Mouse (Mus musculus): ENCODE results near the gene Mical3. TPM values are rescaled to one million over a fixed set of nuclear protein-coding genes. Genes with fewer than 3 reads are reported as not detected.

Gene Mical3
- polyA plus RNA-seq, 1 experiment from 2014 or later, result 51.7 TPM

GRCm38 (mm10) chr6:121078175-121078574 lies 52.6 kb downstream of the Mical3 start:
- Histone ChIP-seq H3K9me3 (ENCODE audit: control insufficient read depth, low read length) (no peaks in the 10 kb centered on the region), H3K9ac (replicated peaks; ENCODE audit: low read length) (no peak overlapping the region), H3K27me3 (ENCODE audit: control insufficient read depth, insufficient read depth, low read length) (no peaks in the 10 kb centered on the region), H3K4me2 (ENCODE audit: low read length) (no peak overlapping the region), H3K4me1 (ENCODE audit: control insufficient read depth, insufficient read depth, low read length) (peaks cover 15% of the 10 kb centered on the region; the same call in 1 of the 2 replicates), H3K4me3 (replicated peaks; ENCODE audit: low read depth, low read length) (no peak overlapping the region), H3K36me3 (ENCODE audit: control insufficient read depth, insufficient read depth, low read length) (no peaks in the 10 kb centered on the region), H3K27ac (replicated peaks; ENCODE audit: low read depth, low read length) (no peak overlapping the region)
- WGBS, result 91% methylated on average over 5 of the region's 5 CpGs
- ATAC-seq (ENCODE audit: low FRiP score, low TSS enrichment) (no peak), DNase-seq (no peak)

- DNase-seq, result no peak
- Histone ChIP-seq H3K9me3 (ENCODE audit: control insufficient read depth, low read length) (no peaks in the 10 kb centered on the region), H3K4me2 (ENCODE audit: low read length) (no peak overlapping the region), H3K36me3 (ENCODE audit: control insufficient read depth, insufficient read depth, low read length) (no peaks in the 10 kb centered on the region), H3K4me1 (ENCODE audit: control insufficient read depth, insufficient read depth, low read length) (peaks cover 11% of the 10 kb centered on the region; the same call in 1 of the 2 replicates), H3K9ac (replicated peaks; ENCODE audit: low read length) (no peak overlapping the region), H3K4me3 (replicated peaks; ENCODE audit: low read depth, low read length) (no peak overlapping the region), H3K27me3 (ENCODE audit: control insufficient read depth, insufficient read depth, low read length) (no peaks in the 10 kb centered on the region), H3K27ac (replicated peaks; ENCODE audit: low read depth, low read length) (no peak overlapping the region)
- ATAC-seq (ENCODE audit: low FRiP score, low TSS enrichment), result no peak
- WGBS, result 91% methylated on average over 12 of the region's 12 CpGs
These were observed 53.8 kb downstream of the Mical3 start for GRCm38 (mm10) chr6:121076929-121077566.

DNA sequence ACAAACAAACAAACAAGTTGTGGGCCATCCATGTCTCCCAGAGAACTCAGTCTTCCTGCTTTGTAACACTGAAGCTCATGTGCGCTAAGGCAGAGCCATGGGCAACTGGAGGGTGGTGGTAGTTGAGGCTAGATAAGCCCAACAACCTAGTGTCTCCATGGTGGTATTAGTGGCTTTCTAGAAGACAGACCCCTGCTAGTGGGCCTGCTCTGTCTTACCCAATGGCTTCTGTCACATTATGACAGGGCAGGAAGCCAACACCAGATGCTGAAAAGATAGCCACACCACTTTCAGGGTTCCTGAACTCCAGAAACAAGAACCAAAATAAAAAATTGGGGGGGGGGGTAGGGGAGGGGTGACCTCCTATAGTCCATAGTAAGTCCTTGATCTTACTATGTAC lies 55.0 kb downstream of the Mical3 start:
- H3K27ac ChIP-seq (replicated peaks; ENCODE audit: low read depth, low read length), result no peak overlapping the region
- no peak overlapping the region for H3K4me2 ChIP-seq (ENCODE audit: low read length)
- 97% methylated on average over 1 of the region's 1 CpGs for WGBS
- H3K9ac ChIP-seq (replicated peaks; ENCODE audit: low read length), result no peak overlapping the region
- H3K9me3 ChIP-seq (ENCODE audit: control insufficient read depth, low read length), result no peaks in the 10 kb centered on the region
- no peak for DNase-seq
- H3K36me3 ChIP-seq (ENCODE audit: control insufficient read depth, insufficient read depth, low read length), result no peaks in the 10 kb centered on the region
- H3K4me3 ChIP-seq (replicated peaks; ENCODE audit: low read depth, low read length), result no peak overlapping the region
- ATAC-seq (ENCODE audit: low FRiP score, low TSS enrichment), result no peak
- no peaks in the 10 kb centered on the region for H3K4me1 ChIP-seq (ENCODE audit: control insufficient read depth, insufficient read depth, low read length)
- no peaks in the 10 kb centered on the region for H3K27me3 ChIP-seq (ENCODE audit: control insufficient read depth, insufficient read depth, low read length)

DNA sequence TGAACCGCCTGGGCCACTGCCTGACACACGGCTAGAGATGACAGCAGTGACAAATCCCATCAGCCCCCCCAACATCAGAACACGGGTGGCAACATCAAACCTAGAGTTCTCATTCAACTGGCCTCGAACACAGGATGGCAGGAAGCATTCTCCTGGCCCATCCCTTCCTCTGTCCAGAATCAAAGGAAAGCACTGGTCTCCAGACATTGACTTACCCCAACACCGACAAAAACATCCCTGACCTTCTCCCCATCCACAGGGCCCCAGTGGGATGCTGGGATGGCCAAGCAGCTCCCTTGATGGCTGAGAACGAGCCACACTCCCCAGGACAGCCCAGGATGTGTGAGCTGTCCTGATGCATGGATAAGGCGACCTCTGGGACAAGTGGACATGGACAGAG lies 57.5 kb downstream of the Mical3 start:
- no peak overlapping the region for H3K27ac ChIP-seq (replicated peaks; ENCODE audit: low read depth, low read length)
- no peaks in the 10 kb centered on the region for H3K9me3 ChIP-seq (ENCODE audit: control insufficient read depth, low read length)
- no peaks in the 10 kb centered on the region for H3K36me3 ChIP-seq (ENCODE audit: control insufficient read depth, insufficient read depth, low read length)
- WGBS, result 77% methylated on average over 7 of the region's 7 CpGs
- no peaks in the 10 kb centered on the region for H3K27me3 ChIP-seq (ENCODE audit: control insufficient read depth, insufficient read depth, low read length)
- no peak overlapping the region for H3K9ac ChIP-seq (replicated peaks; ENCODE audit: low read length)
- H3K4me2 ChIP-seq (ENCODE audit: low read length), result no peak overlapping the region
- ATAC-seq (ENCODE audit: low FRiP score, low TSS enrichment), result no peak
- H3K4me3 ChIP-seq (replicated peaks; ENCODE audit: low read depth, low read length), result no peak overlapping the region
- H3K4me1 ChIP-seq (ENCODE audit: control insufficient read depth, insufficient read depth, low read length), result no peaks in the 10 kb centered on the region
- DNase-seq, result no peak

GRCm38 (mm10) chr6:121072615-121073014 lies 58.2 kb downstream of the Mical3 start:
- WGBS, result 78% methylated on average over 2 of the region's 2 CpGs
- Histone ChIP-seq H3K4me3 (replicated peaks; ENCODE audit: low read depth, low read length) (no peak overlapping the region), H3K4me2 (ENCODE audit: low read length) (no peak overlapping the region), H3K27ac (replicated peaks; ENCODE audit: low read depth, low read length) (no peak overlapping the region), H3K36me3 (ENCODE audit: control insufficient read depth, insufficient read depth, low read length) (no peaks in the 10 kb centered on the region), H3K9ac (replicated peaks; ENCODE audit: low read length) (no peak overlapping the region), H3K27me3 (ENCODE audit: control insufficient read depth, insufficient read depth, low read length) (no peaks in the 10 kb centered on the region), H3K9me3 (ENCODE audit: control insufficient read depth, low read length) (no peaks in the 10 kb centered on the region), H3K4me1 (ENCODE audit: control insufficient read depth, insufficient read depth, low read length) (no peaks in the 10 kb centered on the region)
- no peak for DNase-seq
- ATAC-seq (ENCODE audit: low FRiP score, low TSS enrichment), result no peak

DNA sequence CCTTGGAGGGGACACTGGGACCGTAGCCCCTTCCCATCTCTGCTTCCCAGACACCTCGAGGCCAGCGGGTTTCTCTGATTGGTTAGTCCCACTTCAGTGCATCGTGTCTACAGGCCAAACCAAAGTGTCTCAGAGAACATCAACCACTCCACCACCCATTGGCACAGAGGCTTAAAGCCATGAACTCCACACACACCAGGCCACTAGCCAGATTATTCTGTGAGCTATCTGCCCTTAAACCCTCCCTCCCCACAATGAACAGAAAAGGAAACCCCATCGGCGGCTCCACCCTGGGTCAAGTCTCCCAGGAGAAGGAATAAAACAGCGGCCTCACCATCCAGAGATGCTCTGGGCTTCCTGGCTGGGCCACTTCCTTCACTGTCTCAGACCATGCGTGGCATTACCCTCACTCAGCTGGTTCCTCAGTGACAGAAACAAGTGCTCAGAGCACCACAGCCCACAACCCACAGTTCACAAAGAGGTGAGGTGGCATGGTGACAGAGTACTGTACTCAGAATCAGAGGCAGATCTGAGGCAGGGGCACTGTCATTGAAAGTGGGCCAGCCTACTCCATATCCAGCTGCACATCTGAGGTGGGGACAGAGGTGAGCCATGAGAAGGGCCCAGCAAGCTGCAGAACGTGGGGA lies 60.1 kb downstream of the Mical3 start:
- no peak overlapping the region for H3K9ac ChIP-seq (replicated peaks; ENCODE audit: low read length)
- no peaks in the 10 kb centered on the region for H3K36me3 ChIP-seq (ENCODE audit: control insufficient read depth, insufficient read depth, low read length)
- H3K4me2 ChIP-seq (ENCODE audit: low read length), result no peak overlapping the region
- 86% methylated on average over 9 of the region's 9 CpGs for WGBS
- H3K27me3 ChIP-seq (ENCODE audit: control insufficient read depth, insufficient read depth, low read length), result no peaks in the 10 kb centered on the region
- DNase-seq, result no peak
- H3K27ac ChIP-seq (replicated peaks; ENCODE audit: low read depth, low read length), result no peak overlapping the region
- H3K9me3 ChIP-seq (ENCODE audit: control insufficient read depth, low read length), result no peaks in the 10 kb centered on the region
- peaks cover 13% of the 10 kb centered on the region for H3K4me1 ChIP-seq (ENCODE audit: control insufficient read depth, insufficient read depth, low read length)
- no peak for ATAC-seq (ENCODE audit: low FRiP score, low TSS enrichment)
- H3K4me3 ChIP-seq (replicated peaks; ENCODE audit: low read depth, low read length), result no peak overlapping the region

DNA sequence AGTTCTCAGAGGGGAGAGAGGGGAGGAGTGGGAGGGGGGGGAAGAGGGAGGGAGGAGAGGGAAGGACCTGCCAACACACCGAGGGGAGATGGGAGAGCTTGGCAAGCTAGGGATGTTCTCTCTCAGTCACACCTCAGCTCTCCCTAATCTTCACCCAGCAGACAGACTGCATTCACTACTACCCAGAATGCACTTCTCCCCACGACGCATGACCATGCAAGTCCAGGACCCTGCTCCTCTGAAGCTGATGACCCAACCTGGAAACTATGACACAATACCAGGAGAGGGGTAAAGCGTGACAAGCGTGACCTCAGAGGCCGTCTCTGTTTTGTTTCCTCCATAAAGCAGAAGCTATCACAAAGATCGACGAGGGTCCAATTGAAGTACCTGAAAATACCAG lies 61.6 kb downstream of the Mical3 start:
- peaks cover 27% of the 10 kb centered on the region for H3K4me1 ChIP-seq (ENCODE audit: control insufficient read depth, insufficient read depth, low read length)

GRCm38 (mm10) chr6:121068087-121068464 lies 62.7 kb downstream of the Mical3 start:
- WGBS, result 92% methylated on average over 7 of the region's 7 CpGs
- Histone ChIP-seq H3K4me2 (ENCODE audit: low read length) (no peak overlapping the region), H3K27ac (replicated peaks; ENCODE audit: low read depth, low read length) (no peak overlapping the region), H3K4me1 (ENCODE audit: control insufficient read depth, insufficient read depth, low read length) (peaks cover 33% of the 10 kb centered on the region), H3K36me3 (ENCODE audit: control insufficient read depth, insufficient read depth, low read length) (no peaks in the 10 kb centered on the region), H3K9me3 (ENCODE audit: control insufficient read depth, low read length) (no peaks in the 10 kb centered on the region), H3K4me3 (replicated peaks; ENCODE audit: low read depth, low read length) (no peak overlapping the region), H3K27me3 (ENCODE audit: control insufficient read depth, insufficient read depth, low read length) (no peaks in the 10 kb centered on the region), H3K9ac (replicated peaks; ENCODE audit: low read length) (no peak overlapping the region)
- ATAC-seq (ENCODE audit: low FRiP score, low TSS enrichment) (no peak), DNase-seq (no peak)

More for the DNA sequence above, 61.6 kb downstream of the Mical3 start:
- Histone ChIP-seq H3K4me2 (ENCODE audit: low read length) (no peak overlapping the region), H3K9ac (replicated peaks; ENCODE audit: low read length) (no peak overlapping the region), H3K27me3 (ENCODE audit: control insufficient read depth, insufficient read depth, low read length) (no peaks in the 10 kb centered on the region), H3K9me3 (ENCODE audit: control insufficient read depth, low read length) (no peaks in the 10 kb centered on the region), H3K36me3 (ENCODE audit: control insufficient read depth, insufficient read depth, low read length) (no peaks in the 10 kb centered on the region), H3K27ac (replicated peaks; ENCODE audit: low read depth, low read length) (no peak overlapping the region), H3K4me3 (replicated peaks; ENCODE audit: low read depth, low read length) (no peak overlapping the region)
- 78% methylated on average over 8 of the region's 8 CpGs for WGBS
- ATAC-seq (ENCODE audit: low FRiP score, low TSS enrichment) (no peak), DNase-seq (no peak)

- ATAC-seq (ENCODE audit: low FRiP score, low TSS enrichment) (no peak), DNase-seq (no peak)
- 57% methylated on average over 11 of the region's 11 CpGs for WGBS
- no peak overlapping the region for H3K4me3 ChIP-seq (replicated peaks; ENCODE audit: low read depth, low read length)
- H3K27me3 ChIP-seq (ENCODE audit: control insufficient read depth, insufficient read depth, low read length), result no peaks in the 10 kb centered on the region
- H3K27ac ChIP-seq (replicated peaks; ENCODE audit: low read depth, low read length), result no peak overlapping the region
- no peak overlapping the region for H3K4me2 ChIP-seq (ENCODE audit: low read length)
- H3K36me3 ChIP-seq (ENCODE audit: control insufficient read depth, insufficient read depth, low read length), result no peaks in the 10 kb centered on the region
- no peak overlapping the region for H3K9ac ChIP-seq (replicated peaks; ENCODE audit: low read length)
- H3K9me3 ChIP-seq (ENCODE audit: control insufficient read depth, low read length), result no peaks in the 10 kb centered on the region
- H3K4me1 ChIP-seq (ENCODE audit: control insufficient read depth, insufficient read depth, low read length), result peaks cover 33% of the 10 kb centered on the region
These were observed 63.2 kb downstream of the Mical3 start for GRCm38 (mm10) chr6:121067426-121068086.

All from midbrain, embryonic 14.5 days (tissue).